Mouse (Mus musculus) MN1 (cell line): ENCODE results near the gene Nuak1.

Source experiments
- DNase-seq: peaks from one replicate; pipeline ENCODE4 v3.0.0-alpha.2; 2016; ENCODE audit warnings: low spot score

The Nuak1 gene

DNA sequence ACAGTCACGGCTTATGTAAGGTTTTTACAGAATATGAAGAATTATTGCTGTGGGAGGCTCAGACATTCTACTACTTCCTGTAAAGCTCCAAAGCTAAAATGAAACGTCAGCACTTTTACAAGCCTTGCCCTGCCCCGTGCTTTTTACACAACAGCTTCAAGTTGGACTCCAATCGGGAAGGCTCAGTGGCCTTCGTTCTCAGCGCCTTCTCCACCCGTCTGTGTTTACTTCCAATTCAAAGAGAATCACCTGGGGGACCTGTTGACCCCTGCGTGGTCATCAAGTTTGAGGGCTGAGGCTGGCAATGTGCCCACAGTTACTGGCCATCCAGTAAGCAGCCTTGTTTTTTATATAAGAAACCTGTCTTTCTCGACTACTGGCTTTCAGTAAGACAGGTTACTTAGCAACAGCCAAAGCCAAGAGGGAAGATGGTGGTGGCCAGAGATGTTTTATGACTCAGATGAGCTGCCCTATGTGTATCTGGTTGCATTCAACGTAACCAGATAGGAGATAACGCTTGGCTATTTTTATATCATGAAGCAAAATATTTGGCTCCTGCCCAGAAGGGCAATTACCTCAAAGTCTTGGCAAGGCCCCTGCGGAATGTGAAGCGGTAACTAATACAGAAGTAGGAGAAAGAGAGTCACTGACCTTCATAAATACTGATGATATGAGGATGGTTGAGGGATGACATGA lies 31.3 kb downstream of the Nuak1 start:
- DNase-seq = peak; percentile 61

DNA sequence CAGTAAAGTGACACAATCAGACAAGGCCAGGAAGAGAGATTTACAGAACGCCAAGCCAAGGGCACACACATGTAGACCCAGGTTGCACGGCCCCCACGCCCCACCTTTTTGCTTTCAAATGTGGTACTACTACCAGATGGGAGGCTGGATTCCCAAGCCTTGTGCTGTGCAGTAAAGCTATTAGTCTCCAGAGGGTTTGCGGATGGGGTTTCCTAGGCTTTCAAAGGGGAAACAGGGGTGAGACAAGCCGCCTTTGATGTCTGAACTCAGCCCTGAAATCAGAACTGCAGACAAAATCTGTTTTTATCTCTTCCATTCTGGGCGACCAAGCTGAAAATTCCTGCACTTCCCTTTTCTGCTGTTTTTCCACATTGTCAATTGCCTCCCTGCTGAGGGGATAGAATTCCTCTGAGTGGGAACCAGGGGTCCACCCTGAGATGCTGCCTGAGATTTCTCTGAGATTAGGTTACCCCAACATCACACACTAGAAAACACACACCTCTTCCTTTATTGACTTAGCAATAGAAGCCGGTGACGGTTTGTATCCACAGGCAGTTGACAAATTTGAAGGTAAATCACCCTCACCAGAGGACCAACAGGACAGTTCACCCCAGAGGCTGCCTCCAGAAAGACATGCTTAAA lies 35.1 kb downstream of the Nuak1 start:
- no peak for DNase-seq

DNA sequence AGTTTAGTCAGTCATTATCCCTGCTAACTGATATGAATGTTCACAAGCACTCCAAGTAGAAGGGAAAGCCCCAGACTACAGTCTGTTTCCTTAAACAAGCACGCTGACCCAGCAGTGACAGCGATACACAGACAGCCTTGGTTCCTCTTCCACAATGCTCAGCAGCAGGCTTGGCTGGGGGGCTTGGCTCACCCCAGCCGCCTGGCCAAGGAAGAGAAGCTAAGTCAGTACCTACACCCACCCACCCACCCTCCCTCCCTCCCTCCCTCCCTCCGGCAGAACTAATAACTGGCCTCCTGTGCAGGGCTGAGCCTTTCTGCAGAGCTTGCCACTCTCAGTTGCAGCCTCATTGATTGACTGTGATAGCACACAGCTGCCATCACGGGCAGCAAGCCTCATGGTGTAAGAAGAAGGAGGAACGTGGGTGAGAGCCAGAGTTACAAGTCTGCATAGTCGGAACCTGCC lies 38.5 kb downstream of the Nuak1 start:
- DNase-seq = peak; percentile 29

DNA sequence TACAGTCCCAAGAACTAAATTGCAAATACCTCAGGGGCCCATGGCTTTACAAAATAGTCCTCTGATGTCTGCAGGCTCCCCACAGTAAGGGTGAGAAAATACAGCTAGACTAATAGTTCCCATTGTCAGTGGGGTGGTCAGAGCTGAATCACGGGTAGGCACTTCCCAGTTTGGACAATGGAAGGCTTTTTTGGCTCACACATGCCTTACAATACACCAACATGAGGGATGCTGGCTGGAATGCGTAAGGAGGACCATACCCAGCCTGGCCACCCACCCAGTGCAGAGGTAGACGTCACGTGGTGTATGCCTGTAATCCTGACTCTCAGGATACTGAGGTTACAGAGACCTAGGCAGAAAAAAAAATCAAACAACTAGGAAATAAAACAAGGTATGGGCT lies 39.2 kb downstream of the Nuak1 start:
- DNase-seq = no peak

DNA sequence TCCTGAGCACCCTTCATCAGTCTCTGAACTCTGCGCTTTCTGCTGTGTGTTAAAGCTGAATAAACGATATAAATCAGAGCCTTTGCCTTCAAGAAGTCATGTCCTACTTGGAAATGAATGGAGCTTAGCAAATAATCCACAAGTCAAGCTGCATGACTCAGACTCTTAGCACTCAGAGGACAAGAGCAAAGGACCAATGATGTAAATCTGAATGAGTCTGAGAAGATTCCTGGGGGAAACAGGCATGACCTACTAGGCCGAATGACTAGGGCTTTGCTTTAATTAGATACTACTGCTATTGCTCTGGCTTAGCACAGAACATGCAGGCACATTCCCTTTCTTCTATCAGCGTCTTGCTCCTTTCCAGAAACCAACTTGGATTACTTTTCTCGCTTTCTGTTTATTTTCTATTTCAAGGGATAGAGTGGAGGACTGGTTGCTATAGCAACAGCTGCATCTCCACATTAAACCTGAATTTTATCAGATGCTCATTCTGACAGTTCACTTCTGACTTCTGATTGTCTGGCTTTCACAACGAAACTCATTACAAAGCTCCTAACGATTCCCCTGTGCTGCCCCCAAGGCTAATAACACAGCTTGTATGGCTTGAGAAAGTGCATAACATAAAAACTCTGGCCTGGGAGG lies 40.2 kb downstream of the Nuak1 start:
- DNase-seq = no peak

DNA sequence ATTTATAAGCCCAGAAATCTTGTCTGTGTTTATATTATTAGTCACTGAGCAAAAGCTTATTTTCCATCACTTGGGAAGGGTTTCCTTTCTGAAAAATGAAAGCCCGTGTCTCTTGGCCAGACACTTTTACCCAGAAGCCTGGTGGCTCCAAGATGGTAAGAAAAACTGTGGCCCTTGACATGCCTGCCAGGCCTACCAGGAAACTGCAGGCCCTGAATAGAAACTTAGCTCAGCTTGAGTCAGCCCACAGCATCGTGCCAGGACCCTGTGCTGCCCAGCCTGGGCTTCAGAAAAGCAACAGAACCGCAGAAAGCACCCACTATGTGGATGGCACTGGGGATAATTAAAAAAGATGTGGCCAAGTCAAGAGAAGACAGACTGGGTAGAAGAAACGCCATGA lies 43.1 kb downstream of the Nuak1 start:
- DNase-seq = no peak

DNA sequence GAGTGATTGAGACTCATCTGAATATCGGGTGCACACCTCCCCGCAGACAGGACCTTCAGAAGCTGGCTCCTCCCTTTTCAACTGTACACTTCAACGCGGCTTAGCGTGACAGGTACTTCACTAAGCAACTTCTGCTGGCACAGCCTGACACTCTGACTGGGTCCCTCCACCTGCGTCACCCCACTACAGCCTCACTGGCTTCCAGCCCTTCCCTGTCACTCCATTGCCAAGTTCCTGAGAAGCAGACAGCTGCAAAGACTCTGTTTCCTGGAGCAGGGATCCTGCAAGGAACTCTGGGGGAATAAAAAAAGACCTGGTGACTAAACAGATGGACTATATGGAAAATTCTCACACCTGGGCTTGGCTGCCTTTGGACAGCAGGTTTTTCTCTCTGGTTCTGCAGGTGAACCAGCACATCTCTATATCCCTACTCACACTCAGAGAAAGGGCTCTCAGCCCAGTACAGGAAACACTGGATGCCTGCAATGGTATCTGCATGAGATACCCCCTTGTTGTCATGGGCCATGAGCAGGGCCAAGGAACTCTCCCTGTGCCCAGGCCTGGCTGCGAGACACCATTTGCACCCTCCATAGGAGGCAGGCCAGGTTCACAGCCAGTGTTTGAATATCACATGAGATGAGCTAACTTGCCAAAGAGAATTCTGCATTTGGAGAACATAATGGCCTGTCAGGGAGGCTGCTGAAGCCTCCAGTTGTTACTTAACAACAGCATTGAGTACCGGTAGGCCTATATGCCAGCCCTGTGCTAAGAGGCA lies 44.3 kb downstream of the Nuak1 start:
- DNase-seq = no peak

DNA sequence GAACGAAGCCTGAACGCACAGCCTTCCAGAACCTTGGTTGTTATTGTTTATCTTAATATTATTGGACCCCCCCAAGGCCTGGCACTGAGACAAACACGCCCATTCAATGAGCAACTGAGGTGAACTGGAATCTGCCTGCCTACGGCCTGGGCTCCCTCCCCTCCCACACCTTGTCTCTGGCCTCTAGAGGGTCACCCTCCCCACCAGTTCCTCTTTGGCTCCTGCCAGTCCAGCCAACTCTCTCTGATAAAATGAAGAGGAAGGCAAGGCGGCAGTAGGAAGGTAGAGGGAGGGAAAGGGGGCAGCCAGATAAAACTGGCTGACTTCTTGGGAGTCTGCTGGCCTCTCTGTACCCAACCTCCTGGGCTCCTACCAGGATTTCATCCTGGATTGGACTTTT lies 45.1 kb downstream of the Nuak1 start:
- DNase-seq = no peak

DNA sequence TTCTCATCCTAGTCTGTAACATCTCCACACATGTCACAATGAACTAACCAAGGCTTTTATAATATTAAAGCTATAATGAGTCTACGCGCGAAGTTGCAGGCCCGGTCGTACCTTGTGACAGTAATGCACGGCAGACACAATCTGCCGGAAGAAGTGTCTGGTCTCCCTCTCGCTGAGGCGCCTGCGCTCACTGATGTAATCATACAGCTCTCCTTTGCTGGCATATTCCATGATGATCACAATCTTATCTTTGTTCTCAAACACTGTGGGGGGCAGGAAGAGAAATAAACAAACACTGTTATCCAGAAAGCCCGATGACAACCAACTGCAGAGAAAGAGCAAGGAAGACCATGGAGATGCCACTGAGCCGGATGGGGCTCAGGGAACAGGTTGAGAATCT lies 46.5 kb downstream of the Nuak1 start:
- DNase-seq = peak; percentile 40

DNA sequence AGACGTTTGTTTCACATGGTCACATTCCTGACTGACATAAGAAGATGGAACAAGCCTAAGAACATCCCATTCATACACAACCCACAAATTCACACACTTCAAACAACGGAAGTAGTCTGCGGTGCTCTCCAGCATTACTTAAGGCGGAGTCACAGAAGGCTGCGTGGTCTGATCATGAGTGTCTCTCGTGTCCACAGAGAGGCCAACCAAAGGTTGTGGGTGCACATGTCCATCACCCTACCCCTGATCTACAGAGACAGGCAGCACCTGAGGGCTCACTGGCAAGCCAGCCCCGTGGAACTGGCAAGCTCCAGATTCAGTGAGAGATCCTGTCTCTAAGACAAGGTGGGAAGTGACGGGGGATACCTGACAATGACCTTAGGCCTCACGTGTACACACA lies 47.0 kb downstream of the Nuak1 start:
- DNase-seq = no peak

DNA sequence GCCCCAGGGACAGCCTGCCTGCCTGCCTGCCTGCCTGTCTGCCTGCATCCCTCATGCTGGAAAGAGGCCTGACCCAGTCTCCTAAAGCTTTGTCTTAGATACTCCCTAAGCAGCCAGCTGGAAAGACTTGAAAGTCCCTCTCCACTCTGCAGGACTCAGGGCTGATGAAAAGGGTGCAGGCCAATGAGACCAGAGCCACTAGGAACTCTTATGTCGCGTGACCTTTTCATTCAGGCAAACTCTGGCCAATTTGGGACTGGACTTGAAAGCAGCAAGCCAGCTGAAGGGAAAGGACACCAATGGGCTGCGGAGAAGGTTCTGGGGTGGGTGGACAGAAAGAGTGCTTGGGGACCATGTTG lies 47.7 kb downstream of the Nuak1 start:
- no peak for DNase-seq

DNA sequence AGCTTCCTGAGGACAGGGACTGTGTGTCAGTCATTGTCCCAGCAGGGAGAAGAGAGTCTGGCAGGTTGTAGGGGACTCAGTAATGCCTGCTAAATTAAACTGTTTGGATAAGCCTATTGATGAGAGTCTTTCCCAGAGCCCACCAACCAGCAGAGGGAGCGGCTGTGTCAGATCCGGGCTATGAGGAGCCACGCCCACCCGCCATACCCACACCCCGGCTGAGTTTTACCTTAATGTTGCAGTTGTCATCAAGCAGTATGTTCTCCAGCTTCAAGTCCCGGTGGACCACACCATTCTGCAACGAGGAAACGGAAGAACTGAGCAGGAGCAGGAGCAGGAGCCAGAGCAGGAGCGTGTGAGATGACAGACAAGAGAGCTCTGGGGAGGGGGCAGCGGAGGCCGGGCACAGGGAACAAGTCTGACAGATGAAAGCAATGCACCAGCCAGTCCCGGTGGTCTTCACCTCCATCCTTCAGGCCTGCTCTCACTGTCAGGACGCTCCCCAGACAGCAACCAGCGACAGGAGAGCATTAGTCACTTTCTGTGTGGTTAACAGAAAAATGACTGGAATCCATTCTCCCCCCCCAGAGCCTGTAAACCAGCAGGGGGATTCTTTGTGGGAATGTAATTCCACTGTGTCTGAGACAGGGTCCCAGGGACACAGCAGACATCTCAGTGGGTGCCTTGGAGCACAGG lies 48.2 kb downstream of the Nuak1 start:
- peak; percentile 30 for DNase-seq

DNA sequence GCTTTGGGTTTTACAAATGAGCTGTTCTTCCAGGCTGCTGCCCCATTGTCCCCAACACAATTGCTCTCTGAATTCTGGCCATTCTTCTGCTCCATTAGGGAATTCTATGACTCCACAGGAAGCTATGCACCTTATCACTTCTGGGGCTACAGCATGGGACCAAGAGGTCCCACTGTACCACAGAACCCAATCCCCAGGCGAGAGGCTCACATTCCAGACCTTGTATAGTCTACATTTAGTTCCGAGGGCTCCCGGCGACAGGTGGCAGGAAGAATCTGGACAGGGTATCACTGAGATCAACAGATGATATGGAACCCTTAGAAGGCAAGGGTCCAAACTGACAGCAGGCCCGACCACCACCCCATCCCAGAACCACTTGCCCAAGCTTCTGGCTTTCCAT lies 50.7 kb downstream of the Nuak1 start:
- DNase-seq = no peak

DNA sequence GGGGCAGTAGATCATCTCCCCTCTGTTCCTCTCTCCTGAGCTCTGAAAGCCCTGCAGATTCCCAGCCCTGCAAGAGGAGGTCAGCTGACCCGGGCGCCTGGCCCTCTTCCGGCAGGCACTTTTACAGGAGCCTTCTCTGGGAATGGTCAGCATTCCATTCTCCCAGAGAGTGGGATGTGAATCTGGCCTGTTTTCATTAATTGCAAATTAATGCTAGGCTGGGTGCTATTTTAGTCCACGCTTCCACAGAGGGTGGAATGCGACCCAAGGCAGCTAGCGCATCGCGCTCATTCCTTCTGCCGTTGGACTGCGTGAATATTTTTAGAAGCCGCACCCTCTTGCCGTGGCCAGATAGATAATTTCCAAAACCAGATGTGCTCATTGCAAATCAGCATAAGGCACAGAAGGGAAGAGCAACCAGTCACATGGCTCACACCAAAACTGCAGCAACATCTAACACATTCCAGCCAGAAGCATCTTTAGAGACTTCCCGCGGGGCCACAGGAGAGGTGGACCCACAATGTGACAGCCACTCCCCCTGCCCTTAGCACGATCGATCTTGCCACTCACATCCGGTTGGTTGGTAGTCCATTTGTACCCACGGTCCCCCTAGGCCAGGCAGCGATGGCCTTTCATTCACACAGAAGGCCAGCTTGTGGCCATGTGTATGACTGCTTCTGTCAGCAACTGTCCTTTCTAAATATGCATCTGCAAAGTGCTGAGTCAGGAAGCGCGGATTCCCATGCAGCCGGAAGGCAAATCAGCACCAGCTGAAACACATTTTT lies 51.8 kb downstream of the Nuak1 start:
- DNase-seq = peak; percentile 72

DNA sequence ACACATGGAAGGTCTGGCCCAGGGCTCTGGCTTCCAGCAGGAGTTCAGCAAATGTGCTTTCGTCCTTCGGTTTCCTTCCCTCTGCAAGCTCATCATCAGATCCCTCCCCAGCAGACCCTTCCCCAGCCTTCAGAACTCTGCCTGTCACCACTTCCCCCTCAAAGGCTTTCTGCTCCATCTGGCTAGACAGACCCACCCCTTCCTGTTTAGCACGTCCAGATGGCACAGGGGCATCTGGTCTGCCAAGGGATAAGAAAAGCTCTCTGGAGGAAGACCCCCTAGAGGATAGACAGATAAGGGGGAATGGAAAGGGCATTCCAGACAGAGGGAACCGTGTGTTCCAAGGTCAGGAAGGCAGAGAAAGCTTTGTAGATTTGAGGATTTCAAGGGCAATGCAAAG lies 53.1 kb downstream of the Nuak1 start:
- DNase-seq = peak; percentile 74

DNA sequence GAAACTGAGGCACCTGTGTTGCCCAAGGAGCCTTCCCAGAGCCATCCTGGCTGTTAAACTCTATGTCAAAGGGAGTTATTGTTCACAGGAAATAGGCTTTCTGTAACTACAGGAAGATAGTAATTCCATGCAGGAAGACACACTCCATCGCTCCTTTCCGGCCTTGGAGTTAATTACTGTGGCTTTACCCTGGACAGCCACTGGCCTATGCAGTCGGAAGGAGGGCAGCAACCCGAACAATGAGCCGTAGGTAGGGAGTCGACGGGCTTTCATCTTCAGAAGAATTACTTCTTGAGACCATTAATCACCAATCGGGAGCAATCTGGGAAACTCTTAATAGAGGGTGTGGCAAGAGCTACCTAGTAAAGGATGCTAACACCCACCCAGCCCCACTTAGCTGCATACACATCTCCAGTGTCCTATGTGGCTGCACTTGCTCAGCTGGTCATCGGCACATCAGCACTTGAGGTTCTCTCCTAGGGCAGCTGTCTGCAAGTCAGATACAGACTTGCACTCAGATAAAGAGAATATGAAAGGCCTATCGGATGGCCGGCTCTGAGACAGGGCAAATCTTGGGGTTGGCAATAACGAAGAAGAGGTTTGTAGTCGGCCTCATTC lies 53.7 kb downstream of the Nuak1 start:
- DNase-seq = peak; percentile 20

DNA sequence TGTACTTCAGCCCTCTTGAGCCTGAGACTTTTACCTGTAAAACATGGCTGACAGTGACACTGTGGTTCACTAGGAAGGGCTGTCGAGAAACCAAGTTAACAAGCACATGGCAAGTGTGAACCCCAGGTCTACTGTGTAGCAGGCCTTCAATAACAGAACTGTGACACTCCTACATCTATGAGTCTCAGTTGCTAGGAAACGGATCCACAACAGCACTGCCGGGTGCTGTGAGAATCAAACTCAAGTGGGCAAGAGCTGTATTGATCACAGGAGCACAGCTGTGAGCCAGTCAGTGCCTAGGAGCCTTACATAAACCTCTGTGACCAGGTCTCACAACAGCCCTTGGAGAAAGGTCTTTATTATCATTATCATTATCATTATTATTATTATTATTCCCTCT lies 54.2 kb downstream of the Nuak1 start:
- peak; percentile 48 for DNase-seq

DNA sequence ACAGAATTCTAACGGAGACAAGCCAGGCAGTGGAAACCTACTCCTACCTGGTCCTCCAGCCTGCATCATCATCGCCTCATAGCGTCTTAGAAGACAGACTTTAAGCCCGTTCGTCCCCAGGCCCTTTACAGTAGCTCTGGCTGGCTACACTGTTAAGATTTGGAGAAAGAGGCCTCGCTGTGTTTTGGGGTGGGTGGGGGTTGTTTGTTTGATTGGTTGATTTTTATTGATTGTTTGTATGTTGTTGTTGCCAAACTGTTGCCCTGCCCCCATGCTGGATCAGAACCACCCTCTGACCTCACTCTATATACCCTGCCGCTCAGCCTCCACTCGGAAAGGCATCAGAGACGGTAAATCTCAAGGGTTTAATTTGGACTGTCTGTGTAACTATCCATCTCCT lies 55.6 kb downstream of the Nuak1 start:
- no peak for DNase-seq

DNA sequence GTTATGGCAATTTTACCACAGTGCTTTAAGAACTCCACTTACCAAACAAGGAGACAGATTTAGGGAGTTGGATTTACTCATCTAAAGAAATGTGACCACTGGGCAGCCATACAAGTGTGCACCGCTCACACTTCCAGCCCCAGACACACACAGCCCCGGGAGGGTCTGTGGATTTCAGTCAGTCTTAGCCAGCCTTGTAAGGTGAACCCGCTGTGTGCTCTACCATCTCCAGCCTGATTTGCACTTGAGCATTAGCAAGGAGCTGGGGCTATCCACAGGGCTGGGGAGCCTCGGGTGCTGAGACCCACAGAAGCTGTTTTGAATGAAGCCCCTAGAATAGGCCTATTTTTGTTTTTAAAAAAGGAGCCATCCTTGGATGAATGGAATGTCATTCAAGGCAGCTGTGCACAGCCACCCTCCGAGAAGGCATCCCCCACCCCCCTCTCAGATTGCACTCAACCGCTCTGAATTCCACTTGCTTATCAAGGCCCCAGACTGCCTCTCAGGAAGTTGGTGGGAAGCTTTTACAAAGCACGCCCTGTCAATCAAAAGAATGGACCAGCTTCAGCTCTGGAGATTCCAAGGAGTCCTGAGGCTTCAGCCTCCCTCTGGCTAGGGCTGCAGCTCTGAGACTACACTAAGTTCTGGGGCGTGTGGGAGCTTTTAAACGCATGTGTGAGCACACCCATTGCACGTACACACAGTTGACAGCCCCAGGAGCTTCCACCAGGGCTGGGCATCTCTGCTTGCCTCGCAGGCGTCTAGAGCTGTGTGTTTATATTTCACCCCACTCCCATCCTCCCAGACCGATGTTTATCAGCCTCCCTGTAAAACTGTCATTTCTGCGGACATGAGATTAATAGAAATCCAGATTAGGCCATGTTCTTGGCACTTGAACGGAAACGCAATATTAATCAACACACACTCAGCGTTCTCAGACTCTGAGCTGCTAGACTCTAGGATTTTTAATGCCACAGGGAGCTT lies 57.2 kb downstream of the Nuak1 start:
- no peak for DNase-seq
